Mouse (Mus musculus): ENCODE results near the gene Clec16a. TPM values are rescaled to one million over a fixed set of nuclear protein-coding genes. Genes with fewer than 3 reads are reported as not detected.

The Clec16a gene
- polyA plus RNA-seq, 1 experiment, result 29.0 TPM

DNA sequence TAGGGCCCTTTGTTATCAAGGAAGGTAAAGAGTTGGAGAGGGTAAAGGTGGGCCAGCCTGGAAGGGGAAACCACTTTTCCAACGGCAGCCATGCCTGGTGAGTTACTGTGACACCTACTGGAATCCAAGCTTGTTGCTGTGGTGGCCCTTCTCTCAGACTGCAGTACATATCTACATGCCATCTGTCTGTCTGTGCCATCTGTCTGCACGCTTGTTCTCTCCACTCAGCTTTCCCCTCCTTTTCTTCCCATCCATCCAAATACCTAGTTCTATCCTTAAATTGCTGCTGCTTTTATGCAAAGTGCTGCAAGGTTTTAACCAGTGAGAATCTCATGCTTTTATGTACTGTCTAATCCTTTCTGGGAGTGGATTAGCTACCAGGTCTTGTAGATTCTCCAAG, 4.5 kb downstream of the Clec16a start:
- peaks cover 11% of the 10 kb centered on the region; the same call in 1 of the 2 replicates for H3K4me1 ChIP-seq (ENCODE audit: control insufficient read depth, insufficient read depth, insufficient read length, low read length)
- no peak overlapping the region for H3K4me3 ChIP-seq (ENCODE audit: insufficient read depth, low read depth, low read length)
- H3K27ac ChIP-seq (replicated peaks; ENCODE audit: low read depth, low read length), result no peak overlapping the region

DNA sequence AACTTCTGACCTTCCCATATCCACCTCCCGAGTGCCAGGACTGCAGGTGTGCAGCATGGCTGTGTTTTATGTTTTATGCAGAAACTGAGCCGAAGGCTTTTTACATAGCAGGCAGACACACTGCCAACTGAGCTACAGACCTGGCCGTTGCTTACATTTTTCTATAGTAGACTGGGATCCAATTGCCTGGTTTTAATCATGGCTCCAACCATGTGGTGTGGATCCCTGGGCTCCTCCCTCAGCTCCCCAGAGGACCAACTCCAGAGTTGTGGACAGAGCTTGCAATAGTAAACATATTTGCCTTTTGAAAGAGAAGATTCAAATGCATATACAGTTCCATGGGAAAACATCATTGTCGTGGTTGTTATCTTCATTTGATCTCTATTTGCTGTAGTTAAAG, 6.5 kb downstream of the Clec16a start:
- Histone ChIP-seq H3K27ac (replicated peaks; ENCODE audit: low read depth, low read length) (no peak overlapping the region), H3K4me1 (ENCODE audit: control insufficient read depth, insufficient read depth, insufficient read length, low read length) (peaks cover 11% of the 10 kb centered on the region; the same call in 1 of the 2 replicates), H3K4me3 (ENCODE audit: insufficient read depth, low read depth, low read length) (no peak overlapping the region)

DNA sequence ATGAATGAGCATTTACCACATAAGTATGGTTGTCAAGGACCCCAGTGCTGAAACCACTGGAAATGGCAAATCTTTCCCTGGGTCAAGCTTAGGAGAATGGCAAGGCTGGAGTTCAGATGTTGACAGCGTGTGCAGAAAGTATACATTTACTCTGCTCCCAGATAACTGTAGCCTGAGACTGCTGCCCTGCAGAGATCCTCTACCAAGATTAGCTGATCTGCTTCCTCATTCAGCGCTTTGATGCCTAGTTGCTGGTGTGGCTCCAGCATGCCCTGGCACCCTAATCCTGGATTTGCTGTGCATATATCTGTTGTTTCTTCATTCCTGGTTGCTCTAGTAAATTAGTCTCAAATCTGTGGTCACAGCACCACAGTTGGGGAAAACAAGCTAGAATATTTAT, 8.7 kb downstream of the Clec16a start:
- Histone ChIP-seq H3K4me1 (ENCODE audit: control insufficient read depth, insufficient read depth, insufficient read length, low read length) (peaks cover 17% of the 10 kb centered on the region; the same call in 1 of the 2 replicates), H3K27ac (replicated peaks; ENCODE audit: low read depth, low read length) (no peak overlapping the region), H3K4me3 (ENCODE audit: insufficient read depth, low read depth, low read length) (no peak overlapping the region)

DNA sequence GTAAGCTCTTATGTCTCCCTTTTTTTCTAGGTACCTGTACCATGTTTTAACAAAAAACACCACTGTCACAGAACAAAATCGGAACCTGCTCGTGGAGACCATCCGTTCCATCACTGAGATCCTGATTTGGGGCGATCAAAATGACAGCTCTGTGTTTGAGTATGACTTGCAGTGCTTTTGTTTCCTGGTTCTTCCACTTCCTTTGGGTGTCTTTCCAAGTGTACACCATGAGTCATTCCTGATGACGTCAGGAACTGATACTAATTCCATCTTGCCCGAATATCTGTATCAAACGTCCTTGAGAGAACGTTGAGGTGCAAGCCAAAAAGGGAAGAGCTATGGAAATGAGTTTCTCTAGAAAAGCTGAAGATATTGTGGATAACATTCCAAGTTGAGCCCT, 14.9 kb downstream of the Clec16a start:
- Histone ChIP-seq H3K4me1 (ENCODE audit: control insufficient read depth, insufficient read depth, insufficient read length, low read length) (peaks cover 11% of the 10 kb centered on the region; the same call in 1 of the 2 replicates), H3K27ac (replicated peaks; ENCODE audit: low read depth, low read length) (no peak overlapping the region), H3K4me3 (ENCODE audit: insufficient read depth, low read depth, low read length) (no peak overlapping the region)

DNA sequence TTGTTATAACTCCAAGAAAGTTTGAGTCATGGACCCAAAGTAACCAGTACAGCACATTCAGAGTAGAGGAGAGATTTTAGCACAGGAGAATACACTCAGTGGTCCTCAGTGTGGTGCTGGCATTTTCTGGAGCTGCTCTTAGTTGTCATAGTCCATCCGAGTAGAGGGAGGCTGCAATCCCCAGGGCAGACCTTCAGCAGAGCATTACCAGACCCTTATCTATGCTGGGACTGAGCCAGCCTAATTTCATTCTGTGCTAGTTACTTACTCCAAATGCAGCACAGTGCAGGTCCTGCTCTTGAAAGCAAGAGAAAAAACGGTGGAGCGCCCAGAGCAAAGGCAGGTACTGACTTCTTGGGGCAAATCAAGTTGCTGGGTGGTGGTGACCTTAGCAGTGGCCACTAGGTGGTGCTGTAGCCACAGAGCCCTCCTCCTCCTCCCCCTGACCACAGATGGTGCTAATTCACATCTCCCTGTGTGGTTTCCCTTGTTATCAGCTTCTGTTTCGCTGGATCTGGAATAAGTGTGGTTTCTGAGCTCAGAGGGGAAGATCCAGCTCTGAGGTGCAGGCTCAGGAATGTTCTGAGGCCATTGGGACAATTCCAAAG, 20.2 kb downstream of the Clec16a start:
- Histone ChIP-seq H3K27ac (replicated peaks; ENCODE audit: low read depth, low read length) (no peak overlapping the region), H3K4me1 (ENCODE audit: control insufficient read depth, insufficient read depth, insufficient read length, low read length) (no peaks in the 10 kb centered on the region), H3K4me3 (ENCODE audit: insufficient read depth, low read depth, low read length) (no peak overlapping the region)

DNA sequence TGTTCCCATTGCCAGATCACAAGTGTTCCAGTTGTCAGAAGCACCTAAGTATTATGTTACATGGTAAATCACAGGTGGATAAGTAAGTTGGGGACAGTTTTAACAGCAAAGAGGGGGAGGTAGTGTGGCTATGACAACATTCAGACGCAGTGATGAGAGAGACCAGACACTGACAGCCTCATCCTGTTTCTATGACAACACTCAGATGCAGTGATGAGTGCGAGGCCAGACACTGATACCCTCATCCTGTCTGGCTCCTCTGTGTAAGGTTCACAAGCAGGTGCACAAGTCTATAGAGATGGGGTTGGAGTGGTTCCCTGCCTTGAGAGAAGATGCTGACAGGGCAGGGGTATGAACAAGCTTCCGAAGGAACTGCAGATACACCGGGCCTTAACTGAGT, 22.0 kb downstream of the Clec16a start:
- Histone ChIP-seq H3K27ac (replicated peaks; ENCODE audit: low read depth, low read length) (no peak overlapping the region), H3K4me1 (ENCODE audit: control insufficient read depth, insufficient read depth, insufficient read length, low read length) (no peaks in the 10 kb centered on the region), H3K4me3 (ENCODE audit: insufficient read depth, low read depth, low read length) (no peak overlapping the region)

DNA sequence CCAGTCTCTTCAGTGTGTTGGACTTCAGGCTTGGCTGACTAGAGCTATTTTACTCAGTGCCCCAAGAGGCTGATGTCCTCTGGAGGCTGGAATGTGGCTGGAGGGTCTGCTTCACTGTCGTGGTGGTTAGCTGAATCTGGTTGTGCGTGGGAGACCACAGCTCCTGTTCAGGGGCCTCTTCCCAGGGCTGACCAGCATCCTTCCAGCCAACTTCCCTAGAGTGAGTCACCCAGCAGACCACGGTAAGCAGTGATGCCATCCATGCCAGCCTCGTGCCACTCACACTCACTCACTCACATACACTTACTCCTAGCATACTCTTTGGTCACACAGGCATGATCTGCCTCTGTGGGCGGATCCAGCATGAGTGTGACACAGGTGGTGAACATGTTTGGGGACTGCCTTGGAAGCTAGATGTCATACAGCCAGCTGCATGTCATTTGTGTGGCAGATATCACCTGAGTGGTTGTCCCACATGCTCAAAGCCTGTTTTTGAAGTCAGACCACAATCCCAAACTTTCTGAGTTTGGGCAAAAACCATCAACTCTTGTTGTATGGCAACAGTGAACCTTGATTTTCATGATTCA, 24.8 kb downstream of the Clec16a start:
- no peak overlapping the region for H3K27ac ChIP-seq (replicated peaks; ENCODE audit: low read depth, low read length)
- no peak overlapping the region for H3K4me3 ChIP-seq (ENCODE audit: insufficient read depth, low read depth, low read length)

DNA sequence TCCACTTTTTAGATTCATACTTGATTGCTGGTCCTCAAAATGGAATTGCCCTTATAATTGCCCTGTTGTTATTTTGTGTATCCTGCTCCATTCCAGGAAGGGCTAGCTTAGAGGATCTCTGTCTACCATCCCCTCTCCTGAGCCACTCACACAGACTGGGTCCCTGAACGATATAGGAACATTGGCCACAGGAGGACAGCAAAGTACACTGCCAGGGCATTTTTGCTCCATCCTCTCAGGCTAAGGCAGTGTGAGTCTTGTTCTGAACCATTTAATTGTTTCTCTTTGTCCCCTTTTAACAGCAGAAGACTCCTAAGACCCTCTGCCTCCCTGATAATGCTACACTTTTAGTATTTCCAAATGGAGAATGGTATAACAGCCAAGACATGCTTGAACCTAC, 25.6 kb downstream of the Clec16a start:
- Histone ChIP-seq H3K4me3 (ENCODE audit: insufficient read depth, low read depth, low read length) (no peak overlapping the region), H3K27ac (replicated peaks; ENCODE audit: low read depth, low read length) (no peak overlapping the region), H3K4me1 (ENCODE audit: control insufficient read depth, insufficient read depth, insufficient read length, low read length) (peaks cover 6% of the 10 kb centered on the region)

More for the DNA sequence above, 24.8 kb downstream of the Clec16a start:
- H3K4me1 ChIP-seq (ENCODE audit: control insufficient read depth, insufficient read depth, insufficient read length, low read length), result peaks cover 3% of the 10 kb centered on the region; the same call in 1 of the 2 replicates

DNA sequence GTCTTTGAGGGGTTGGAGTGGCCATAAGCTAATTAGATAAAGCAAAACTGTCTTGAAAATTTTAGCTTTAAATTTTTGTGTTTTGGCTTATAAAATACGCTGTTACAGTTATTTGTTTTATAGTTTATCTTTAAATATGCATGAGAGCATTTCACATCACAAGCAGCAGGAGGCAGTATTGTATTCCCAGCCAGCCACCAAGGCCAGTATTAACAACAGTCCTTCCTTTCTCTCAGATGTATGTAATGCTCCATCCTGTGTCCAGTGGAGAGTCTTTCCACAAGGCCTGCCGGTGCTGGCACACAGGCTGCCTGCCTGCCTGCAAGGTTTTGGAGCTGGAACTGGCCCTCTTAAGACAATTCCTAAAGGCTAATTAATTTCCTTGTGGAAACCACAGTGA, 26.7 kb downstream of the Clec16a start:
- Histone ChIP-seq H3K4me1 (ENCODE audit: control insufficient read depth, insufficient read depth, insufficient read length, low read length) (peaks cover 15% of the 10 kb centered on the region), H3K27ac (replicated peaks; ENCODE audit: low read depth, low read length) (no peak overlapping the region), H3K4me3 (ENCODE audit: insufficient read depth, low read depth, low read length) (no peak overlapping the region)

DNA sequence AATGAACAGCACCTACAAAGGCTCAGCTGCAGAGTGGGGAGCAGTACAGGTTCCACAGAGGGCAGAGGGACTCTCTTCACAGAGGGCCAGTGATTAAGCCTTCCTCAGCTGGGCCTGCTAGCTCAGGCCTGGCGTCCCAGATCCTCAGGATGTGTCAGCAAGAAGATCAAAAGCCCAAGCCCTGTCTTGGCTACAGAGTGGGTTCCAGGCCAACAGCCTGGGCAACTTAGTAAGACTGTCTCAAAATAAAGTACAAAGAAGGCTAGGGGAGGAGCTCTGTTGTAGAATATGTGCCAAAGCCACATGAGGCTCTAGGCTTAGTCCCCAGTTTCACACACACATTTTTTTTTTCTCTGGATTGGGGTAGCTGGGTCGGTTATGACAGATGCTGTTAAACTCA, 29.8 kb downstream of the Clec16a start:
- no peak overlapping the region for H3K4me3 ChIP-seq (ENCODE audit: insufficient read depth, low read depth, low read length)
- peak overlapping the region; percentile 43 for H3K27ac ChIP-seq (replicated peaks; ENCODE audit: low read depth, low read length)
- peaks cover 26% of the 10 kb centered on the region for H3K4me1 ChIP-seq (ENCODE audit: control insufficient read depth, insufficient read depth, insufficient read length, low read length)

DNA sequence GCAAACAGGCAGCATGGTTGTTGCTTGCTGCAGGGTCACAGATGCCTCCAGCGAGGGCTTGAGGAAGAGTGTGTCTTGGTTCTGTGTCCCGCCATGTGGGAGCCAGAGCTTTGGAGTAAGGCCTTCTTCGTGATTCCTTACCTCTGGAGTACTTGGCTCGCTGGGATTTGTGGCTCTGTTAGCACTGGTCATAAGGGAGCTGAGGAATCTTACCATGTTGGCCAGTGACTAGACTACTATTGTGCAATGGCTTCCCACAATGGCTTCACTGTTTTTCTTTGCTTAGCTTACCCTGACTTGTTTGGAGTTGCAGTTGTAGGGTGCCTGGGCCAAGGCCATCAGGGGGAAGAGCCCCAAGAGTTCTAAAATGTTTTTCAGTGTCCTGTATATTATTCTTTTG, 30.8 kb downstream of the Clec16a start:
- no peak overlapping the region for H3K4me3 ChIP-seq (ENCODE audit: insufficient read depth, low read depth, low read length)
- H3K4me1 ChIP-seq (ENCODE audit: control insufficient read depth, insufficient read depth, insufficient read length, low read length), result peaks cover 26% of the 10 kb centered on the region
- H3K27ac ChIP-seq (replicated peaks; ENCODE audit: low read depth, low read length), result peak overlapping the region; percentile 59

DNA sequence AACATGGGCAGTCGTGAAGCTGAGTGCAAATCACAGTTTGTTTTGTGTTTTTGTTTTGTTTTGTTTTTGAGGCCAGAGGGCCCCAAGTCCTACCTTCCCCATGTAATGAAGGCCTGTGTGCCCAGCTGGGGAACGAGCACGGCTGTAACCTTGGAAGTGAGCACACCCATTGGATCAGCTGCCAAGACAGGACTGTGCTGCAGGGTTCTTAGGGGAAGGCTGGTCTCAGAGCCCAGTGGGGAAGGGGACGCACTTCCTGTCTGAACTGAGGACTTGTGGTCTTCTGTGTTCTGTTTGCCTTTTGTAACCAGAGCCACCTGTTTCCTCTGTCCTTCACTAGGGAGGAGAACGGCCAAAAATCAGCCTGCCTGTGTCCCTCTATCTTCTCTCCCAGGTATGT, 32.4 kb downstream of the Clec16a start:
- Histone ChIP-seq H3K27ac (replicated peaks; ENCODE audit: low read depth, low read length) (peak overlapping the region; percentile 59), H3K4me3 (ENCODE audit: insufficient read depth, low read depth, low read length) (no peak overlapping the region), H3K4me1 (ENCODE audit: control insufficient read depth, insufficient read depth, insufficient read length, low read length) (peaks cover 26% of the 10 kb centered on the region)

DNA sequence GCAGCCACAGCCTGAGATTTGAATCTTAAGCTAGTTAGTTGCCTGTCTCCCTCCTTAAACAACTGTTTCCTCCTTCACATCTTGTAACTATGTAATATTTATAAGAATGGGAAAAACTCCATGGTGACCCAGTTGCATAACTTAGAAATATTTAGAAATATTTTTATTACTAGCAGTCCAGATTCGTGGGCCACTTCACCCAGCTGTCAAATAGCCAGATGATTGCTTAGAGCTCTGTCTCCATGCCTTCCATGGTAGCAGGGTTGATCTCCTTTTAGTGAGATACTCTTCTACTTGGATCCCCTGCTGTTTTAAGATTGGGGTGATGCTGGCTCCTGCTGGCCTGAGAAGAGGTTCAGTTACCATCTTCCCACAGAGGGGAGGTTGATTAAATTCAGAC, 33.2 kb downstream of the Clec16a start:
- Histone ChIP-seq H3K4me1 (ENCODE audit: control insufficient read depth, insufficient read depth, insufficient read length, low read length) (peaks cover 26% of the 10 kb centered on the region), H3K4me3 (ENCODE audit: insufficient read depth, low read depth, low read length) (no peak overlapping the region), H3K27ac (replicated peaks; ENCODE audit: low read depth, low read length) (peak overlapping the region; percentile 75)

DNA sequence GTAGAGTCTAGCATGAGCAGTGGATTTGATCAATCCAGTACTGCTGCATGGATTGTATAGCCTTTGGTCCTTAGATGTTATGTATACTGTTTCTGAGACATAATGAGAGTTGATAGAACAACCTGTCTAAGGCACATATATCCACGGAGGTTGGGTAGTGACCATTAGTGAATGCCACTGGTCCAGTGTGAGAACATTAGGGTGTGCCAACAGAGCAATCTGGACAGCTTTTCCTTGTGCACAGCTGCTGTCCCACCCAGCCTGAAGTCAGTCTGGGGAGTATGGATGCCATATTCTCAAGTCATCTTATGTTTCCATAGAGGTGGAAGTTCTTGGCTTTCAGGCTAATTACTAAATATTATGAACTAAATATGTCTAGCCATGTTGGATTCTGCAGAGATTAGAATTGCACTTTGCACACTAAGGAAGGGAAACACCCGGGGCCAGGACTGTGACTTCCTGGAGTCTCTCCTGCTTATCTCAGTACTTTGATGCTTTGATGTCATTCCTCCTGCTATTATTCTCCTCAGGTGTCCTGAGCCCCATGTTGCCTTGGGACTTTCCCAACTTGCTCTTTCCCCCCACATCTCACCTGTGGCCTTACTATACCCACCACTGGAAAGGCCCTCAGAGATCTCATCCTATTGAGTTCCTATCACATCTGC, 36.2 kb downstream of the Clec16a start:
- no peak overlapping the region for H3K4me3 ChIP-seq (ENCODE audit: insufficient read depth, low read depth, low read length)
- H3K4me1 ChIP-seq (ENCODE audit: control insufficient read depth, insufficient read depth, insufficient read length, low read length), result peaks cover 16% of the 10 kb centered on the region
- H3K27ac ChIP-seq (replicated peaks; ENCODE audit: low read depth, low read length), result no peak overlapping the region

DNA sequence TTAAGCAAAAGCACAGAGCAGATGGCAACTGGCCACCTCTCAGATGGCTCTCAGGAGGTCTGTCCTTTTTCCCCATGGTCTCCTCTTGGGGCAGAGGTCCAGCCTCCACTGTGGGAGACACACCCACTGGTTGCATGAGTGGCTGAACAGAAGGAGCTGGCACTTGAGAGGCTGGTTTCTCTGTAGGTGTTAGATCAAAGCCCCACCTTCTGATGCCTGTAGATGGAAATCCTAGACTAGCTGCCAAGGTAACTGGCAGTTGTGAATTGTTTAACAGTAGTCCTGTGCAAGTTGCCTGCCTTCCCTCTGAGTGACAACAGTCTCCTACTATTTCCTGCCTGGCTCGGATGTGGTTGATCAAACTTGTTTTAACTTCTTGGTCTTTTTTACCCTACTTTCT, 40.0 kb downstream of the Clec16a start:
- Histone ChIP-seq H3K4me3 (ENCODE audit: insufficient read depth, low read depth, low read length) (no peak overlapping the region), H3K27ac (replicated peaks; ENCODE audit: low read depth, low read length) (no peak overlapping the region), H3K4me1 (ENCODE audit: control insufficient read depth, insufficient read depth, insufficient read length, low read length) (no peaks in the 10 kb centered on the region)

DNA sequence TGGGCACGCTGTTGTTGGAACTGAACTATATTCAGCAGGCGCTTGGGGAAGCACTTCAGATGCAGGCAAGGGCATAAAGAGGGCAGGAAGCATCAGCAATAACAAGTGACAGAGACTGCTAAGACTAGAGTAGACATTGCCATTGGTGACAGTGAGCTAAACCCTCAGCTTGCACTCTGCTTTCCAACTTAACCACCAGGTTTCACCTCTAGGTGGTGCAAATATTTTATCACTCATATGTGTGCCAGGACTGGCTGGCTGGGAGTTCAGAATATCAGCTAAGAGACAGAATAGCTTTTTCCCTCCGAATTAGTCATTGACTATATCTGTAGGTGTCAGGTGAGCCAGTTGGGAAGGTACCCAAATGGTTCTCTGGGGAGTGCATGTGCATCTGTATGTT, 41.4 kb downstream of the Clec16a start:
- H3K4me1 ChIP-seq (ENCODE audit: control insufficient read depth, insufficient read depth, insufficient read length, low read length), result no peaks in the 10 kb centered on the region
- H3K4me3 ChIP-seq (ENCODE audit: insufficient read depth, low read depth, low read length), result no peak overlapping the region
- H3K27ac ChIP-seq (replicated peaks; ENCODE audit: low read depth, low read length), result no peak overlapping the region
